Mouse (Mus musculus): ENCODE data around the gene Thsd4. TPM values are rescaled to one million over a fixed set of nuclear protein-coding genes. Genes with fewer than 3 reads are reported as not detected.

Thsd4 gene
- polyA plus RNA-seq, 1 experiment from 2014 or later, result 4.5 TPM

GRCm38 (mm10) chr9:60335455-60335854 lies 186.4 kb downstream of the Thsd4 start:
- Histone ChIP-seq H3K9me3 (ENCODE audit: control insufficient read depth, low read length) (no peaks in the 10 kb centered on the region), H3K4me1 (ENCODE audit: control insufficient read depth, insufficient read depth, low read depth, low read length) (no peaks in the 10 kb centered on the region), H3K9ac (ENCODE audit: low read depth, low read length) (no peak overlapping the region), H3K27me3 (replicated peaks; ENCODE audit: control insufficient read depth, insufficient read depth, low read length) (no peaks in the 10 kb centered on the region), H3K4me3 (ENCODE audit: low read length) (no peak overlapping the region), H3K36me3 (ENCODE audit: control insufficient read depth, insufficient read depth, low read length) (no peaks in the 10 kb centered on the region), H3K4me2 (ENCODE audit: low read length) (no peak overlapping the region), H3K27ac (ENCODE audit: low read depth, low read length) (no peak overlapping the region)
- no peak for ATAC-seq
- 89% methylated on average over 6 of the region's 6 CpGs for WGBS

- no peaks in the 10 kb centered on the region for H3K4me1 ChIP-seq (ENCODE audit: control insufficient read depth, insufficient read depth, low read depth, low read length)
- H3K9ac ChIP-seq (ENCODE audit: low read depth, low read length), result no peak overlapping the region
- no peaks in the 10 kb centered on the region for H3K36me3 ChIP-seq (ENCODE audit: control insufficient read depth, insufficient read depth, low read length)
- 77% methylated on average over 4 of the region's 4 CpGs for WGBS
- no peak for ATAC-seq
- H3K27ac ChIP-seq (ENCODE audit: low read depth, low read length), result no peak overlapping the region
- H3K27me3 ChIP-seq (replicated peaks; ENCODE audit: control insufficient read depth, insufficient read depth, low read length), result no peaks in the 10 kb centered on the region
- H3K4me3 ChIP-seq (ENCODE audit: low read length), result no peak overlapping the region
- no peak overlapping the region for H3K4me2 ChIP-seq (ENCODE audit: low read length)
- no peaks in the 10 kb centered on the region for H3K9me3 ChIP-seq (ENCODE audit: control insufficient read depth, low read length)
These were observed 191.9 kb downstream of the Thsd4 start for GRCm38 (mm10) chr9:60329911-60330310.

- no peak overlapping the region for H3K9ac ChIP-seq (ENCODE audit: low read depth, low read length)
- 96% methylated on average over 2 of the region's 2 CpGs for WGBS
- ATAC-seq, result no peak
- no peaks in the 10 kb centered on the region for H3K9me3 ChIP-seq (ENCODE audit: control insufficient read depth, low read length)
- H3K4me1 ChIP-seq (ENCODE audit: control insufficient read depth, insufficient read depth, low read depth, low read length), result no peaks in the 10 kb centered on the region
- no peaks in the 10 kb centered on the region for H3K36me3 ChIP-seq (ENCODE audit: control insufficient read depth, insufficient read depth, low read length)
- H3K27me3 ChIP-seq (replicated peaks; ENCODE audit: control insufficient read depth, insufficient read depth, low read length), result no peaks in the 10 kb centered on the region
- no peak overlapping the region for H3K27ac ChIP-seq (ENCODE audit: low read depth, low read length)
- H3K4me2 ChIP-seq (ENCODE audit: low read length), result no peak overlapping the region
- no peak overlapping the region for H3K4me3 ChIP-seq (ENCODE audit: low read length)
These were observed 197.1 kb downstream of the Thsd4 start for GRCm38 (mm10) chr9:60324716-60325115.

GRCm38 (mm10) chr9:60323435-60323834 lies 198.4 kb downstream of the Thsd4 start:
- H3K9ac ChIP-seq (ENCODE audit: low read depth, low read length), result no peak overlapping the region
- no peak overlapping the region for H3K4me3 ChIP-seq (ENCODE audit: low read length)
- H3K27ac ChIP-seq (ENCODE audit: low read depth, low read length), result no peak overlapping the region
- 93% methylated on average over 6 of the region's 6 CpGs for WGBS
- no peak overlapping the region for H3K4me2 ChIP-seq (ENCODE audit: low read length)
- no peaks in the 10 kb centered on the region for H3K27me3 ChIP-seq (replicated peaks; ENCODE audit: control insufficient read depth, insufficient read depth, low read length)
- ATAC-seq, result no peak
- H3K9me3 ChIP-seq (ENCODE audit: control insufficient read depth, low read length), result no peaks in the 10 kb centered on the region
- H3K36me3 ChIP-seq (ENCODE audit: control insufficient read depth, insufficient read depth, low read length), result no peaks in the 10 kb centered on the region
- no peaks in the 10 kb centered on the region for H3K4me1 ChIP-seq (ENCODE audit: control insufficient read depth, insufficient read depth, low read depth, low read length)

- Histone ChIP-seq H3K27me3 (replicated peaks; ENCODE audit: control insufficient read depth, insufficient read depth, low read length) (no peaks in the 10 kb centered on the region), H3K4me2 (ENCODE audit: low read length) (no peak overlapping the region), H3K36me3 (ENCODE audit: control insufficient read depth, insufficient read depth, low read length) (no peaks in the 10 kb centered on the region), H3K4me1 (ENCODE audit: control insufficient read depth, insufficient read depth, low read depth, low read length) (0 out of 2 replicates have a peak, but pooled peaks cover 3% of the 10 kb centered on the region), H3K27ac (ENCODE audit: low read depth, low read length) (no peak overlapping the region), H3K9me3 (ENCODE audit: control insufficient read depth, low read length) (no peaks in the 10 kb centered on the region), H3K4me3 (ENCODE audit: low read length) (no peak overlapping the region), H3K9ac (ENCODE audit: low read depth, low read length) (no peak overlapping the region)
- ATAC-seq, result no peak
- WGBS, result 97% methylated on average over 8 of the region's 8 CpGs
These were observed 204.6 kb downstream of the Thsd4 start for GRCm38 (mm10) chr9:60317291-60317690.

- no peak overlapping the region for H3K9ac ChIP-seq (ENCODE audit: low read depth, low read length)
- ATAC-seq, result no peak
- no peaks in the 10 kb centered on the region for H3K36me3 ChIP-seq (ENCODE audit: control insufficient read depth, insufficient read depth, low read length)
- H3K4me1 ChIP-seq (ENCODE audit: control insufficient read depth, insufficient read depth, low read depth, low read length), result peaks cover 6% of the 10 kb centered on the region
- no peak overlapping the region for H3K4me3 ChIP-seq (ENCODE audit: low read length)
- WGBS, result 77% methylated on average over 5 of the region's 5 CpGs
- no peaks in the 10 kb centered on the region for H3K9me3 ChIP-seq (ENCODE audit: control insufficient read depth, low read length)
- H3K27me3 ChIP-seq (replicated peaks; ENCODE audit: control insufficient read depth, insufficient read depth, low read length), result no peaks in the 10 kb centered on the region
- no peak overlapping the region for H3K27ac ChIP-seq (ENCODE audit: low read depth, low read length)
- H3K4me2 ChIP-seq (ENCODE audit: low read length), result no peak overlapping the region
These were observed 205.3 kb downstream of the Thsd4 start for GRCm38 (mm10) chr9:60316510-60316909.

- Histone ChIP-seq H3K4me2 (ENCODE audit: low read length) (no peak overlapping the region), H3K36me3 (ENCODE audit: control insufficient read depth, insufficient read depth, low read length) (no peaks in the 10 kb centered on the region), H3K4me3 (ENCODE audit: low read length) (no peak overlapping the region), H3K4me1 (ENCODE audit: control insufficient read depth, insufficient read depth, low read depth, low read length) (peaks cover 8% of the 10 kb centered on the region), H3K27me3 (replicated peaks; ENCODE audit: control insufficient read depth, insufficient read depth, low read length) (no peaks in the 10 kb centered on the region), H3K9ac (ENCODE audit: low read depth, low read length) (no peak overlapping the region), H3K9me3 (ENCODE audit: control insufficient read depth, low read length) (no peaks in the 10 kb centered on the region), H3K27ac (ENCODE audit: low read depth, low read length) (no peak overlapping the region)
- 75% methylated on average over 5 of the region's 5 CpGs for WGBS
- no peak for ATAC-seq
These were observed 206.3 kb downstream of the Thsd4 start for GRCm38 (mm10) chr9:60315533-60315932.

- ATAC-seq, result no peak
- Histone ChIP-seq H3K4me2 (ENCODE audit: low read length) (no peak overlapping the region), H3K36me3 (ENCODE audit: control insufficient read depth, insufficient read depth, low read length) (no peaks in the 10 kb centered on the region), H3K27ac (ENCODE audit: low read depth, low read length) (no peak overlapping the region), H3K4me1 (ENCODE audit: control insufficient read depth, insufficient read depth, low read depth, low read length) (peaks cover 18% of the 10 kb centered on the region), H3K27me3 (replicated peaks; ENCODE audit: control insufficient read depth, insufficient read depth, low read length) (no peaks in the 10 kb centered on the region), H3K4me3 (ENCODE audit: low read length) (no peak overlapping the region), H3K9me3 (ENCODE audit: control insufficient read depth, low read length) (no peaks in the 10 kb centered on the region), H3K9ac (ENCODE audit: low read depth, low read length) (no peak overlapping the region)
- WGBS, result 34% methylated on average over 6 of the region's 6 CpGs
These were observed 208.2 kb downstream of the Thsd4 start for GRCm38 (mm10) chr9:60313661-60314060.

GRCm38 (mm10) chr9:60312670-60313069 lies 209.2 kb downstream of the Thsd4 start:
- Histone ChIP-seq H3K36me3 (ENCODE audit: control insufficient read depth, insufficient read depth, low read length) (no peaks in the 10 kb centered on the region), H3K27ac (ENCODE audit: low read depth, low read length) (no peak overlapping the region), H3K4me2 (ENCODE audit: low read length) (no peak overlapping the region), H3K4me1 (ENCODE audit: control insufficient read depth, insufficient read depth, low read depth, low read length) (peaks cover 18% of the 10 kb centered on the region), H3K9me3 (ENCODE audit: control insufficient read depth, low read length) (no peaks in the 10 kb centered on the region), H3K4me3 (ENCODE audit: low read length) (no peak overlapping the region), H3K27me3 (replicated peaks; ENCODE audit: control insufficient read depth, insufficient read depth, low read length) (no peaks in the 10 kb centered on the region), H3K9ac (ENCODE audit: low read depth, low read length) (no peak overlapping the region)
- WGBS, result 62% methylated on average over 7 of the region's 7 CpGs
- ATAC-seq, result no peak

GRCm38 (mm10) chr9:60311594-60312128 lies 210.2 kb downstream of the Thsd4 start:
- Histone ChIP-seq H3K36me3 (ENCODE audit: control insufficient read depth, insufficient read depth, low read length) (no peaks in the 10 kb centered on the region), H3K4me1 (ENCODE audit: control insufficient read depth, insufficient read depth, low read depth, low read length) (peaks cover 18% of the 10 kb centered on the region), H3K27ac (ENCODE audit: low read depth, low read length) (no peak overlapping the region), H3K9ac (ENCODE audit: low read depth, low read length) (no peak overlapping the region), H3K4me3 (ENCODE audit: low read length) (no peak overlapping the region), H3K4me2 (ENCODE audit: low read length) (no peak overlapping the region), H3K27me3 (replicated peaks; ENCODE audit: control insufficient read depth, insufficient read depth, low read length) (no peaks in the 10 kb centered on the region), H3K9me3 (ENCODE audit: control insufficient read depth, low read length) (no peaks in the 10 kb centered on the region)
- ATAC-seq, result peak; percentile 92
- 39% methylated on average over 10 of the region's 10 CpGs for WGBS
